Mouse (Mus musculus): ENCODE measurements around the gene Phf23. TPM values are rescaled to one million over a fixed set of nuclear protein-coding genes. Genes with fewer than 3 reads are reported as not detected.
A peak's percentile ranks its signal among the peaks of the same experiment; 100 is the strongest.
"Not testable (repeated sequence)": the region's sequence is repeated elsewhere in the genome, so short reads cannot be mapped to it uniquely, and the experiment has no call there.

The Phf23 gene
- total RNA-seq (2018; cell fraction: chromatin; rRNA removed), result 100 to 1,000 TPM in 8 of 26 experiments, 10 to 100 TPM in 18; 23.7 to 164 (median 80.6) TPM
- total RNA-seq (2018; cell fraction: cytosol; rRNA removed), result 10 to 100 TPM; 27.6 to 98.4 (median 78.8) TPM
- 100 to 1,000 TPM in 7 of 26 experiments, 10 to 100 TPM in 19; 30.0 to 122 (median 64.8) TPM for total RNA-seq (2018; cell fraction: nucleus; rRNA removed)
- 62.4 to 122 TPM (median 77.3 TPM) in 3 replicates for polyA plus RNA-seq (2018)

DNA sequence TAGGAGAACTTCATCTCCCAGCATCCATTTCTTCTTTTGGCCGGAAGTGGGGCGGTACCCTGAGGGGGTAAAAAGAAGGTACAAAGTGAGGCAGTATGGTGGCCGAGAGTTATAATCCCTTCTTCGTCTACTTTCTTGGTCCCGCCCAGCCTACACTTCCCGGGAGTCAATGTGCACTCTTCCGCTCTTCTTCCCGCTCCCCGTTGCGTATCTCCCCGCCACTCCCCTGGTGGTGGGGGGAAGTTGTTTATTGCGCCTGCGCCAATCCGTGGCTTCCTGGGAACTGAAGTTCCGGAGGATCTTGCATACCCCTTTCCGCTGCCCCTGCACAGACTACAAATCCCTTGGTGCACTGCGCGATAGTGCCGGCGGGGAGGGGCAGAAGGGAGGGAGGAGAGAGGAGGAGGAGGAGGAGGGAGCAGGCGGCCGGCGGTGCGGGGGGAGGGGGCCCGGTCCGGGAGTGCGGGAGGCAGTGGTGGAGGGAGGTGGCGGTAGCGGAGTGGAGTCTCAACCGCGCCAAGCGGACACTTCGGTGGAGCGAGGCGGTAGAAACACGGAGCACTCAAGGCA is at the start of gene Phf23:
Gene Phf23, plus strand, starts transcription at position 387 of the 570 bp plus-strand sequence.
- Histone ChIP-seq H3K36me3 (ENCODE audit: inconsistent target) (peaks cover 29% of the 10 kb centered on the region), H3K79me2 (ENCODE audit: inconsistent target) (peaks cover 64% of the 10 kb centered on the region), H3K27ac (peak within 1 kb of the TSS; percentile 97), H3K4me3 (ENCODE audit: inconsistent target) (peak within 1 kb of the TSS; percentile 100)
- 0% methylated on average over 36 of the region's 36 CpGs for WGBS (ENCODE audit: missing documents)

DNA sequence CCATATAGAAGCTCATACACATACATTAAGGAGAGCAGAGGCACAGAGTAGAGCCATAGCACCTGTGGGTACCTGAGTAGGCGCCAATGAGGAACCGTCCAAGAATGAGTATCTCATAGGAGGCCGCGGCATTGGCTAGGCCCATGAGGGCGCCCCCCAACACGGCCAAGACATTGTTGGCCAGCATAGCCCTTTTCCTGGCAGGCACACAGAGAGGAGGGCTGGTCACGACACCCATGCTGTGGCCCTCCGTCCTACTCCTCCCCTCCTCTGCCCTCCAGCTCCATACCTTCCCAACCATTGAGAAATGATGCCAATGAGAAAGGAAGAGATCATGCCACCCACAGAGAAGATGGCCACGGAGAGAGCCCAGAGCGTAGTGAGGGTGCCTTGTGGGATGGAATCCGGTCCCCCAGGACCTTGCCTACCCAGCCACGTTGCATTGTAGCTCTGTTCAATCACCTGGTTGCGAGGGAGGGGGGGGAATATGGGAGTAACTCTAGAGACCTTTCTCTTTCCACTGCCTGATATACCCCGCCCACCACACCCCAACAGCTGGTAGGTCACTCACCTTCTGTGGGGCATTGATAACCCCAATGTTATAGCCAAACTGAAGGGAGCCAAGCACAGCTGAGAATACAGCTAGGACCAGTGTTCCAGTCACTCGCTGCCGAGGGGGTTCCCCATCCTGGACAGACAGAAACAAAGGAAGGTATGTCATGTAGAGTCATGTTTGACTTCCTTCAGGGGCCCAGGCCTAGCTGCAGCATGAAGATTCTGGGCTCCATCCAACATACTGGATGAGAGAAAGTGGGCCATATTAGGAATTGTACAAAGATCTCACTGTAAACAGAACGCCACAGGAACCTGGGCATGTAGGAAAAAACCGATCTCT is 49.3 kb upstream of the Phf23 start:
- Histone ChIP-seq H3K79me2 (ENCODE audit: inconsistent target) (no peaks in the 10 kb centered on the region), H3K36me3 (ENCODE audit: inconsistent target) (no peaks in the 10 kb centered on the region), H3K27ac (no peak overlapping the region), H3K4me3 (ENCODE audit: inconsistent target) (no peak overlapping the region)
- 88% methylated on average over 18 of the region's 18 CpGs for WGBS (ENCODE audit: missing documents)

DNA sequence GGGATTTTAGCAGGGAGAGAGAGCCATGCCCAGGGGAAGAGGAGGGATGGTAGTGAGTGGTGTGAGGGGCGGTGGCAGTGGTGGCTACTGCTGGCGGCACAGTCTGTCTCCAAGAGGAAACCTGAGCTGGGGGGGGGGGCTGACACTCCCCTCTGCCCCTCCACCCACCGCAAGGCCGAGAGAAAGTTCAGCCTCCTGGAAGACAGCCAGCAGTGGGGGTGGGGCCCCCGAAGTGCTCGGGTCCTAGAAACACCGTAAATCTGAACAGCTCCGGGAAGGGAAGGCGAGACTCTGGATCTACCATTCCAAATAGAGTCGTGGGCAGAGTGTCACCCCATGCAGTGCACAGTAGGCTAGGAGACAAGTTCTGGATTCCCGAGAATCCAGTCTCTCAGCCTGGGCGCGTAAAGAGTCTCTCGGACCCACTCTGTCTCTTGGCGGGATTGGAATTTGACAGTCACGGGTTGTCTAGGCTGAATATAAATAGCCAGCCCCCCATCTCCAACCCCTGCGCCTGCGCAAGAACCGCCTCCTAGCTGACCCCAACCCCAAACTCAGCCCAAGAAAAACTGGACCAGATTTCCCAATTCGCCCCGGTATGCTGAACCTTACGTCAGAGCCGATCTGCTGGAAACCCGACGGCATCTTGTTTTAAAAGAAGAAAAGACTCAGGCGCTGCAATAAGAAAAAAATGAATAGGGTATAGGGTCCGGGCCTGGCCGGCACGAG is 48.1 kb upstream of the Phf23 start:
- Histone ChIP-seq H3K79me2 (ENCODE audit: inconsistent target) (no peaks in the 10 kb centered on the region), H3K27ac (no peak overlapping the region), H3K4me3 (ENCODE audit: inconsistent target) (no peak overlapping the region), H3K36me3 (ENCODE audit: inconsistent target) (no peaks in the 10 kb centered on the region)
- 29% methylated on average over 29 of the region's 29 CpGs for WGBS (ENCODE audit: missing documents)

DNA sequence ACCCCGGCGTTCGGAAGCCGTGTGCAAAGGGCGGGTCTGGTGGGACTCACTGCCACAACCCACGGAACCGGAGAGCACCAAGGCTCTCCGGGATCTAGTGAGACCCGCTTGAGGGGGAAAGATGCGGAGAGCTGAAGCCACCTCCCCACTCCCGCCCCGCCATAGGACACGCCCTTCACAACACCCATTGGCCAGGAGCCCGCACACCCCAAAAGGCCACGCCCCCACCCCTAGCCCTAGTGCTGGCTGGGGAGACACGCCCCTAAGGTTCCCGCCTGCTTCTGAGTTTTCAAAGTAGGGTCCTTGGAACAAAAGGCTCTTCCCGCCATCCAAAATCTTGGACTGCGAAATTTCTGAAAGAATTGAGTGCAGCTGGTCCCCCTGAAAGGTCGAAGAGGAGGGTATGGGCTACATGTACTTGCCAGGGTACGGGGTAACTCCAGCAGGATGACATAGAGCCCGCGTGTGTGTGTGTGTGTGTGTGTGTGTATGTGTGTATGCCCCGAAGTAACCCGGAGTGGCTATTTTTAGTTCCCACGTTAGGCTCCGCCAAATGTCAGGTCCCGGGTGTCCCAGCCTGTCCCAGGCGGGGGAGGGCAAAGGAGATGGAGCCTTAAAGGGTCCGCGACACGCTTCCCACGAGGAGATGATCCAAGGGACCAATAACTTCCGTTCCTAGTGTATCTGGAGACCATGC is 47.4 kb upstream of the Phf23 start, which contains the start of gene Slc2a4:
Gene Slc2a4, minus strand, starts transcription at position 123 of the 697 bp plus-strand sequence.
- Histone ChIP-seq H3K79me2 (ENCODE audit: inconsistent target) (no peaks in the 10 kb centered on the region), H3K36me3 (ENCODE audit: inconsistent target) (no peaks in the 10 kb centered on the region), H3K4me3 (ENCODE audit: inconsistent target) (peak within 1 kb of the TSS; percentile 1; the same call in 1 of the 2 replicates), H3K27ac (no peak within 1 kb of the TSS)
- 2% methylated on average over 29 of the region's 34 CpGs for WGBS (ENCODE audit: missing documents)

DNA sequence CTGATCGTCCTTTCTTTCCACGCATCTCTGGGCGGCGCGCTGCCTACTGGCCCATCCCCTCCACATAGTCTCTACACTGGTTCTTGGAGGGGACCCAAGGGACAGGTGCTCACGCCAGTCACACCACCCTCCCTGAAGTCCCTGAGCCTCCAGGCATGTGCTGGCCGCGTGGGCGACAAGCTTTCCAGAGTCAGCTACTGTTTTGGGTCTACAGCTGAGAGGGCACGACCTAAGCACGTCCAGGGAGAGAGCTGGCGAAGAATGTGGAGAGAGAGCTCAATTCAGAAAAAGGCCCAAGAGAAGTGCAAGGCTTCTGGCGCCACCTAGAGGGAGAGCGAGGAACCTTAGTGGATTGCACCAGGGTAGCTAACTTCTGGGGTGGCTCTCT is 46.8 kb upstream of the Phf23 start:
- no peaks in the 10 kb centered on the region for H3K36me3 ChIP-seq (ENCODE audit: inconsistent target)
- 2% methylated on average over 13 of the region's 14 CpGs for WGBS (ENCODE audit: missing documents)
- H3K4me3 ChIP-seq (ENCODE audit: inconsistent target), result peak overlapping the region; percentile 1; the same call in 1 of the 2 replicates
- H3K79me2 ChIP-seq (ENCODE audit: inconsistent target), result no peaks in the 10 kb centered on the region
- H3K27ac ChIP-seq, result no peak overlapping the region

DNA sequence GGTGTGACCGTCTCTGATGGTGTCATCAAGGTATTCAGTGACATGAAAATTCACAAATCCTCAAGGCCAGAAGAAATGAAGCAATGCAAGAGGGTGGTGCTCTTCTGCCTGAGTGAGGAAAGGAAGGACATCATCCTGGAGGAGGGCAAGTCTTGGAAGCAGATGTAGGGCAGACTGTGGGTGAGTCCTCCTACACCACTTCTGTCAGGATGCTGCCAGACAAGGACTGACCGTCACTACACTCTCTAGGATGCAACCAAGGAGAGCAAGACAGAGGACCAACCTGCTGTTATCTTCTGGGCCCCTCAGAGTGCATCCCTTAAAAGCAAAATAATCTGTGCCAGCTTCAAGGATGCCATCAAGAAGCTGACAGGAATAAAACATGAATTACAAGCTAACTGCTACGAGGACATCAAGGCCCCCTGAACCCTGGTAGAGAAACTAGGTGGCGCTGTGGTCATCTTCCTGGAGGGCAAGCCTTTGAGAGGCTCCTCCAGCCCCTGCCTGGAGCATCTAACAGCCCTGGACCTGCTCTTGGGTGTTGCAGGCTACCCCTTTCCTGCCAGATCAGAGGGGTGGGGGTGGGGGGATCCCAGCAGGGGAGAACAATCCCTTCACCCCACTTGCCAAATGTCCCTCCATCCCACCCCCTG is 44.6 kb upstream of the Phf23 start:
- no peaks in the 10 kb centered on the region for H3K79me2 ChIP-seq (ENCODE audit: inconsistent target)
- no peak overlapping the region for H3K27ac ChIP-seq
- no peak overlapping the region for H3K4me3 ChIP-seq (ENCODE audit: inconsistent target)
- no peaks in the 10 kb centered on the region for H3K36me3 ChIP-seq (ENCODE audit: inconsistent target)
- WGBS (ENCODE audit: missing documents), result 58% methylated on average over 4 of the region's 4 CpGs

DNA sequence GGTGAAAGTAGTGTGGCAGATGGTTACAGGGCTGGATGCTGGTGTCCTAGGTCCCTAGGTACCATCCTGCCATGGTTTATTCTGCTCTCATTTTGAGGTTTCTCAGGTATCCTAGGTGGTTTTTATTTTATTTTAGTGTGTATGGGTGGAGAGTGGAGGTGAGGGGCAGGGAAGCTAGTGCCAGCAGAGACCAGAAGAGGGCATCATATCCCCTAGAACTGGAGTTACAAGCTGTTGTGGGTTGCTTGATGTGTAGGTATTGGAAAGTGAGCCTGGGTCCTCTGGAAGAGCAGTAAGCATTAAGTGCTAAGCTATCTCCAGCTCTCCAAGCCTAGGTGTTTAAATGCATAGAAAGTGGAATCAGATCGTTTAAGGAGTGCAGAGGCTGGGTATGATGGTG is 43.3 kb upstream of the Phf23 start:
- Histone ChIP-seq H3K36me3 (ENCODE audit: inconsistent target) (no peaks in the 10 kb centered on the region), H3K4me3 (ENCODE audit: inconsistent target) (no peak overlapping the region), H3K27ac (no peak overlapping the region), H3K79me2 (ENCODE audit: inconsistent target) (no peaks in the 10 kb centered on the region)
- WGBS (ENCODE audit: missing documents), result 45% methylated on average over 1 of the region's 1 CpGs

DNA sequence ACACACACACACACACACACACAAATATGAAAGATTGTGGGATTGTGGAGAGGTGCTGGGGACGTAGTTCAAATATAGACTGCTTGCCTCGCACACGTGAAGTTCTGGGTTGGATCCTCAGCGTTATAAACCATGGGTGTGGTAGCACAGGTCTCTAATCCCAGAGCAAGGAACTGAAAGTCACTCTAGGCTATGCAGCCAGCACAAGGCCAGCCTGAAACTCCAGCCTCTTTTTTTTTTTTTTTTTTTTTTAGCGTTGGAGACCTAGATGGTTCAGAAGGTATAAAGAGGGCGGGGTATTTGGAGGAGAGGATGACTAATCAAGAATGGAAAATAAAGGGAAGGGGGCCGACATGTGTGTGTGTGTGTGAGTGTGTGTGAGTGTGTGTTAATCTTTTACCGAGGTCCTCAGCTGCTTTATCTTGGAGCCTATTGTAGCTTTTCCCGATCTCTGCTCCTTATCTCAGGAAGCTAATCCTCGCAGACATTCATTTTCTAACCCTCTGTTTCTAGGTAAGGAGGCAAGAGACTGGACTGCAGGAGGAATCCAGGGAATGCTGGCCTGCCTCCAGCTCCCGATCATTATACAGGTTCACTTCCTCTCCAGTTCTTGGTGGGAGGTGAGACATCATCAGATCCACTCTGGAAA is 42.2 kb upstream of the Phf23 start:
- Histone ChIP-seq H3K4me3 (ENCODE audit: inconsistent target) (no peak overlapping the region), H3K79me2 (ENCODE audit: inconsistent target) (no peaks in the 10 kb centered on the region)
- 46% methylated on average over 9 of the region's 11 CpGs for whole genome bisulfite sequencing (ENCODE audit: missing documents)

DNA sequence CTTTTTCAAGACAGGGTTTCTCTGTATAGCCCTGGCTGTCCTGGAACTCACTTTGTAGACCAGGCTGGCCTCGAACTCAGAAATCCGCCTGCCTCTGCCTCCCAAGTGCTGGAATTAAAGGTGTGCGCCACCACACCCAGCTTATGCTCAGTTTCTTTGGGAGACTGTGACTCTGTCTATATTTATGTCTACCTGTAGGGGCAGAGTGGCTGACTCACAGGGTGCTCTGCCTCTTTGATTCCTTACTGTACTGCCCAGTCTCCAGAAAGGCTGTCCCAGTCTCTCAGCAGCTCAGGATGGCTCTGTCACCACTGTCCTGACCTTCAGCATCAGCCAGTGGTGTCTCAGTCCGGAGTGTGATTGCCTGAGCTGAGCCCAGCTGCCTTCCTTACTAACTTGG is 40.0 kb upstream of the Phf23 start:
- not testable (repeated sequence) for H3K27ac ChIP-seq; H3K4me3 ChIP-seq (ENCODE audit: inconsistent target); H3K36me3 ChIP-seq (ENCODE audit: inconsistent target); H3K79me2 ChIP-seq (ENCODE audit: inconsistent target)
- 72% methylated on average over 2 of the region's 4 CpGs for WGBS (ENCODE audit: missing documents)

More for the DNA sequence above, 42.2 kb upstream of the Phf23 start:
- Histone ChIP-seq H3K27ac (no peak overlapping the region), H3K36me3 (ENCODE audit: inconsistent target) (no peaks in the 10 kb centered on the region)

DNA sequence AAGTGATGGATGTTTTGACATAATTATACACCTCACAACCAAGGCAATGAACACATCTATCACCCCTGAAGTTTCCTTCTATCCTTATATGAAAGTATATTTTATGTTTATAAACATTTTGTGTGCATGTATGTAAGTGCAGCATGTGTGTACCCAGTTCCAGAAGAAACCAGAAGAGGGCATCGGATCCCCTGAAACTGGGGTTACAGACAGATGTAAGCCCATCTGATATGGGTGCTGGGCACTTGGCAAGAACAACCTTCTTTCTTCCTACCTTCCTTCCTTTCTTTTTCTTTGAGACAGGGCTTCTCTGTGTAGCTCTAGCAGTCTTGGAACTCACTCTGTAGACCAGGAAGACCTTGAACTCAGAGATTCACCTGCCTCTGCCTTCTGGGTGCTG is 39.4 kb upstream of the Phf23 start:
- H3K4me3 ChIP-seq (ENCODE audit: inconsistent target), result no peak overlapping the region

DNA sequence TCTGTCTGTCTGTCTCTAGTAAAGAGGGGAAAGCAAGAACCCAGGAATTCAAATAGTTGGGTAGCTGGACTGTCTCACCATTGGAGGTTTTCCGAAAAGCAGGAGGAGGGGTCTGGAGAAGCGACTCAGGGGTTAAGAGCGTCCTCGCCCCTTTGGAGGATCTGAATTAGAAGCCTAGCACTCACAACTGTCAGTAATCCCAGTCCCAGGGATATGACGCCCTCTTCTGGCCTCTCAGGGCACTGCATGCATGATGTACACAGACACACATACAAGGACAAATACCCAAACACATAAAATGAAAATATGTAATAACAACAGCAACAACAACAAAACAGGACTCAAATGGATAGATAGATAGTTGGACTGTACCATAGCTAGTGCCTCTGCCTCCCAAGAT is 35.0 kb upstream of the Phf23 start:
- H3K79me2 ChIP-seq (ENCODE audit: inconsistent target), result no peaks in the 10 kb centered on the region
- no peak overlapping the region for H3K4me3 ChIP-seq (ENCODE audit: inconsistent target)
- H3K36me3 ChIP-seq (ENCODE audit: inconsistent target), result no peaks in the 10 kb centered on the region
- WGBS (ENCODE audit: missing documents), result 69% methylated on average over 5 of the region's 5 CpGs
- no peak overlapping the region for H3K27ac ChIP-seq

More for the DNA sequence above, 39.4 kb upstream of the Phf23 start:
- Histone ChIP-seq H3K36me3 (ENCODE audit: inconsistent target) (no peaks in the 10 kb centered on the region), H3K79me2 (ENCODE audit: inconsistent target) (no peaks in the 10 kb centered on the region), H3K27ac (no peak overlapping the region)
- WGBS (ENCODE audit: missing documents), result 100% methylated on average over 1 of the region's 1 CpGs

DNA sequence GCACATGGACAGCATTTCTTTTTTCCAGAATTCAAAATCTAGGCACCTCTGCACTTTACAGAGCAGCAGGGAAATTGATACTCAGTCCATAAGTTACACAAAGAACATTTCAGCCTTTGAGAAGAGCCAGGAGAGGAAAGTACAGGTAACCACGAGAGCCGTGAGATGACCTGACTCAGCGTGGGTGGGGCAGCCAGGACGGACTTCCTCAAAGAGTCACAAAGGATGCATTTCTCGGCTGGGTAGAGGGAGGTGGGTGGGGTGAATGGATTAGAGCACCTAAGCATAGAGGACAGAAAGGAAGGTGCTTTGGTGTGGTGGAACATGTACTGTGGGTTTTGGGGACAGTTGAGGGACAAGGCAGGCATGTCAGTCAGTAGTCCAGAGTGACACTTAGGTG is 33.7 kb upstream of the Phf23 start:
- no peak overlapping the region for H3K4me3 ChIP-seq (ENCODE audit: inconsistent target)
- no peaks in the 10 kb centered on the region for H3K36me3 ChIP-seq (ENCODE audit: inconsistent target)
- H3K79me2 ChIP-seq (ENCODE audit: inconsistent target), result no peaks in the 10 kb centered on the region
- 4% methylated on average over 5 of the region's 5 CpGs for WGBS (ENCODE audit: missing documents)
- no peak overlapping the region for H3K27ac ChIP-seq

DNA sequence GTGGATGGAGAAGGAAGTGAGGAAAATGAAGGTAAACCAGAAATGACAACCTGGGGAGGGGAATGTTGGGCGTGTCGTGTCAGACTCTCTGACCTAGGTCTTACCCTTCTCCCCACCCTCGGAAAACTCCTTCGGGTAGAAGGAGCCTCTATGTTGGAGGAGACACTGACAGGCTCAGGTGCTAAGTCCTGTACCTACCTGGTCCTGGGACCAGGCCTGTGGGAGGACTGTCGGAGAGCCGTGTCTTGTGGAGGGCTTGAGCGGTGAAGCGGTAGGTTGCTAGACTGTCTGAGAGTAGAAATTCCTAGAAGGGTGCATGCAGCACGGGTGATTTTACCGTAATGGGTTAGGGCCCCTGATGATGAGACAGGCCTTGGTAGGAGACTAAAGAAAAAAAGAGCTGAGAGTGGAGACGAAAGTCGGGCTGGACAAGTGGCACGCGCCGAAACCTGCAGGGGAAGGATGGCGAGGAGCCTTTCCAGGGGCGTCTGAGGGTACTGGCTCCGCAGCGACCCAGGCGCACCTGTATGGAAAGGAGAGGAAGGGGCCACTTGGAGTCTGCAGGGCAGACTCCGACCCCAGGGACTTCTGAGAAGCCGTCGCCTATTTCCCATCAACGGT is 30.8 kb upstream of the Phf23 start, which contains the start of gene Cldn7:
Gene Cldn7, plus strand, starts transcription at position 130 of the 621 bp plus-strand sequence.
- Histone ChIP-seq H3K36me3 (ENCODE audit: inconsistent target) (peaks cover 15% of the 10 kb centered on the region; the same call in 1 of the 2 replicates), H3K27ac (no peak within 1 kb of the TSS), H3K4me3 (ENCODE audit: inconsistent target) (no peak within 1 kb of the TSS), H3K79me2 (ENCODE audit: inconsistent target) (no peaks in the 10 kb centered on the region)
- 42% methylated on average over 24 of the region's 24 CpGs for WGBS (ENCODE audit: missing documents)
